Mouse (Mus musculus) embryo, embryonic 9.5 days (tissue): ENCODE measurements around the gene Gm49320.
"Not testable (repeated sequence)": the region's sequence is repeated elsewhere in the genome, so short reads cannot be mapped to it uniquely, and the experiment has no call there.

Experiments used
- DNase-seq: peaks from one replicate; pipeline ENCODE4 v3.0.0-alpha.2; 2017; ENCODE audit errors: extremely low spot score

Gm49320 gene

GRCm38 (mm10) chr8:4226739-4227347 is 11.8 kb upstream of the Gm49320 start, which contains the start of gene Lrrc8e:
Gene Lrrc8e, plus strand, starts transcription at chr8:4226827.
- DNase-seq, result no peak

GRCm38 (mm10) chr8:4227919-4228318 is 10.7 kb upstream of the Gm49320 start:
- no peak for DNase-seq

GRCm38 (mm10) chr8:4229784-4230183 is 8.9 kb upstream of the Gm49320 start:
- DNase-seq, result no peak

GRCm38 (mm10) chr8:4230612-4231351 is 7.9 kb upstream of the Gm49320 start:
- no peak for DNase-seq

GRCm38 (mm10) chr8:4237814-4238433 is 741 bp upstream of the Gm49320 start:
- no peak for DNase-seq

- DNase-seq, result no peak
Observed at GRCm38 (mm10) chr8:4239193-4239890, 677 bp downstream of the Gm49320 start.

- DNase-seq, result no peak
Observed at GRCm38 (mm10) chr8:4245061-4245460, 6.4 kb downstream of the Gm49320 start.

- DNase-seq, result no peak
Observed at GRCm38 (mm10) chr8:4245737-4246136, 7.1 kb downstream of the Gm49320 start.

- no peak for DNase-seq
Observed at GRCm38 (mm10) chr8:4247241-4247640, 8.6 kb downstream of the Gm49320 start.

- no peak for DNase-seq
Observed at GRCm38 (mm10) chr8:4247951-4248540, 9.4 kb downstream of the Gm49320 start, which contains the start of gene Tgfbr3l. Gene Tgfbr3l, plus strand, starts transcription at chr8:4248214.

- peak; percentile 71 for DNase-seq
Observed at GRCm38 (mm10) chr8:4249213-4249612, 10.5 kb downstream of the Gm49320 start.

GRCm38 (mm10) chr8:4250306-4250970 is 11.8 kb downstream of the Gm49320 start:
- DNase-seq, result peak; percentile 79

- DNase-seq, result no peak
Observed at GRCm38 (mm10) chr8:4252116-4252760, 13.6 kb downstream of the Gm49320 start.

GRCm38 (mm10) chr8:4252934-4253841 is 14.5 kb downstream of the Gm49320 start, which contains the start of gene Snapc2:
Gene Snapc2, plus strand, starts transcription at chr8:4253080.
- DNase-seq, result peak; percentile 96

- no peak for DNase-seq
Observed at GRCm38 (mm10) chr8:4254001-4254400, 15.3 kb downstream of the Gm49320 start.

- not testable (repeated sequence) for DNase-seq
Observed at GRCm38 (mm10) chr8:4255471-4255870, 16.8 kb downstream of the Gm49320 start.

GRCm38 (mm10) chr8:4256911-4257310 is 18.2 kb downstream of the Gm49320 start:
- DNase-seq, result no peak

- DNase-seq, result no peak
Observed at GRCm38 (mm10) chr8:4257350-4257749, 18.7 kb downstream of the Gm49320 start.

GRCm38 (mm10) chr8:4258233-4258632 is 19.6 kb downstream of the Gm49320 start:
- peak; percentile 89 for DNase-seq

GRCm38 (mm10) chr8:4258678-4259077 is 20.0 kb downstream of the Gm49320 start:
- DNase-seq, result no peak
